Mouse (Mus musculus) liver, embryonic 14.5 days (tissue): ENCODE results near the gene St5. TPM values are rescaled to one million over a fixed set of nuclear protein-coding genes. Genes with fewer than 3 reads are reported as not detected.

ENCODE experiments used
- ATAC-seq: fragments of 200-750 bp; cut with Nextera tagmentation; 2 replicates; pipeline ENCODE4 v1.8.0; 2017; ENCODE audit warnings: moderate number of reproducible peaks, mild to moderate bottlenecking, moderate library complexity; ENCODE audit not compliant: insufficient read depth
- DNase-seq, 3 experiments: peaks; one replicate each; pipeline ENCODE4 v3.0.0-alpha.2; 2012 to 2013; ENCODE audit warnings: low read depth in 3 of 3, low spot score in 3 of 3
- H3K27ac ChIP-seq: fragments of 300-500 bp; sonication (generic); 2 replicates; pipeline ENCODE4 v1.5.1; 2014; ENCODE audit warnings: moderate library complexity, mild to moderate bottlenecking, control low read depth, inconsistent platforms
- H3K27me3 ChIP-seq: fragments of 300-500 bp; sonication (generic); 2 replicates; pipeline ENCODE4 v1.6.1; 2014; ENCODE audit warnings: mild to moderate bottlenecking, low read length, moderate library complexity; ENCODE audit not compliant: control insufficient read depth, insufficient read depth
- H3K36me3 ChIP-seq: fragments of 300-500 bp; sonication (generic); replicated peaks from 2 replicates; pipeline ENCODE4 v1.6.1; 2014; ENCODE audit warnings: low read depth; ENCODE audit not compliant: control insufficient read depth, insufficient read depth
- H3K4me1 ChIP-seq, 2 experiments: fragments of 200-500 bp in 1 of 2; fragments of 300-500 bp in 1 of 2; sonication (generic) in 1 of 2; replicated peaks; 2 replicates each; pipeline ENCODE4 v1.6.1; 2012 to 2014; ENCODE audit warnings: antibody characterized with exemption in 1 of 2, inconsistent platforms in 1 of 2, low read length in 1 of 2; ENCODE audit not compliant: control insufficient read depth in 2 of 2, insufficient read depth in 2 of 2
- H3K4me2 ChIP-seq: fragments of 300-500 bp; sonication (generic); 2 replicates; pipeline ENCODE4 v1.6.1; 2014; ENCODE audit warnings: low read depth, mild to moderate bottlenecking, control low read depth, moderate library complexity
- H3K4me3 ChIP-seq, 2 experiments: fragments of 200-500 bp in 1 of 2; fragments of 300-500 bp in 1 of 2; sonication (generic) in 1 of 2; 2 replicates each; pipeline ENCODE4 v1.5.1; 2012 to 2014; ENCODE audit warnings: low read depth in 2 of 2, low read length in 2 of 2, mild to moderate bottlenecking in 2 of 2, control low read depth in 1 of 2, inconsistent platforms in 1 of 2, moderate library complexity in 1 of 2; ENCODE audit not compliant: insufficient read depth in 1 of 2
- H3K9ac ChIP-seq: fragments of 300-500 bp; sonication (generic); replicated peaks from 2 replicates; pipeline ENCODE4 v1.6.1; 2014; ENCODE audit warnings: mild to moderate bottlenecking, control low read depth, moderate library complexity
- H3K9me3 ChIP-seq: fragments of 300-500 bp; sonication (generic); 2 replicates; pipeline ENCODE4 v1.6.1; 2016; ENCODE audit warnings: low read length, mixed read lengths; ENCODE audit not compliant: control insufficient read depth
- CTCF ChIP-seq: IDR thresholded peaks from 2 replicates; pipeline ENCODE4 v1.5.1; 2016; ENCODE audit warnings: antibody characterized with exemption, low read depth, control low read depth
- EP300 ChIP-seq: IDR thresholded peaks from 2 replicates; pipeline ENCODE4 v1.6.1; 2016; ENCODE audit warnings: antibody characterized with exemption, low read depth
- WGBS: fragments of 180-500 bp; shearing (Covaris S2); extraction: QIAGEN DNeasy Blood & Tissue Kit; methylation state at CpG from one replicate; pipeline ENCODE4 v1.1.7; 2014; ENCODE audit not compliant: insufficient replicate concordance; 5-methylcytosine and 5-hydroxymethylcytosine counted together
- polyA plus RNA-seq, 2 experiments: library from polyadenylated mRNA; depleted of rRNA in 1 of 2; stranded (reverse) in 1 of 2; unstranded in 1 of 2; fragments of >200 nt; fragmentation: Nextera tagmentation in 1 of 2; extraction: Ambion mirVana in 1 of 2; gene quantifications; 2 replicates each; pipeline versions ENCODE4 v1.2.1 to v1.2.3; 2012 to 2014

The St5 gene
- polyA plus RNA-seq, 2 experiments: 13.8 to 14.0 TPM

GRCm38 (mm10) chr7:109712198-109712597 is 8.8 kb upstream of the St5 start:
- H3K4me2 ChIP-seq: no peak overlapping the region
- no peak for DNase-seq
- no peak for ATAC-seq
- 84% methylated on average over 7 of the region's 7 CpGs for WGBS
- no peaks in the 10 kb centered on the region for H3K27me3 ChIP-seq
- TF ChIP-seq CTCF (no peak), EP300 (no peak)
- H3K9ac ChIP-seq: no peak overlapping the region
- peaks cover 37% of the 10 kb centered on the region for H3K36me3 ChIP-seq
- H3K9me3 ChIP-seq: no peaks in the 10 kb centered on the region
- H3K4me3 ChIP-seq: no peak overlapping the region
- H3K27ac ChIP-seq: no peak overlapping the region
- peaks cover 0 to 2% of the 10 kb centered on the region in 2 experiments; a peak in 2 of 4 replicates for H3K4me1 ChIP-seq

DNA sequence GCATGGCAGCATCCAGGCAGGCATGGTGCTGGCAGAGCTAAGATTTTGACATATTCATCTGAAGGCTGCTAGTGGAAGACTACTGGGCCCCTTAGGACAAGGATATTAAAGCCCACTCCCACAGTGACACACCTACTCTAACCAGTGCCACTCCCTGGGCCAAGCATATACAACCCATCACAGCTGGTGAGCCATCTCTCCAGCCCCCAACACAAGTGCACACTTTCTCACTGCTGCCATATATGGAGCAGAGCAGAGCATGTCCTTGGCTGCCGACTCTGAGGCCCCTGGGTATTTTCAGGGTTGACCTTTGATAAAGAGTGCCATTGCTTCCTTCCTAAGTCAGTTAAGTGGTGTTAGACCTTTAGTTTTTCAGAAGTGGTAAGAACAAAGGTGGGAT is 6.7 kb upstream of the St5 start:
- 54% methylated on average over 1 of the region's 1 CpGs for WGBS
- peaks cover 37% of the 10 kb centered on the region for H3K36me3 ChIP-seq
- H3K4me2 ChIP-seq: no peak overlapping the region
- no peak overlapping the region for H3K27ac ChIP-seq
- no peak overlapping the region for H3K4me3 ChIP-seq
- ATAC-seq: no peak
- H3K4me1 ChIP-seq: peaks cover under 1 to 6% of the 10 kb centered on the region in 2 experiments; a peak in 3 of 4 replicates
- no peak for DNase-seq
- TF ChIP-seq EP300 (no peak), CTCF (no peak)
- H3K9me3 ChIP-seq: no peaks in the 10 kb centered on the region
- no peak overlapping the region for H3K9ac ChIP-seq
- H3K27me3 ChIP-seq: no peaks in the 10 kb centered on the region

GRCm38 (mm10) chr7:109708961-109709382 is 5.6 kb upstream of the St5 start:
- H3K9ac ChIP-seq: no peak overlapping the region
- H3K4me3 ChIP-seq: no peak overlapping the region
- no peak overlapping the region for H3K27ac ChIP-seq
- TF ChIP-seq EP300 (no peak), CTCF (no peak)
- peaks cover 11 to 15% of the 10 kb centered on the region in 2 experiments for H3K4me1 ChIP-seq
- no peaks in the 10 kb centered on the region for H3K27me3 ChIP-seq
- no peaks in the 10 kb centered on the region for H3K9me3 ChIP-seq
- ATAC-seq (no peak), DNase-seq (no peak)
- WGBS: 60% methylated on average over 3 of the region's 3 CpGs
- no peak overlapping the region for H3K4me2 ChIP-seq
- H3K36me3 ChIP-seq: peaks cover 37% of the 10 kb centered on the region

DNA sequence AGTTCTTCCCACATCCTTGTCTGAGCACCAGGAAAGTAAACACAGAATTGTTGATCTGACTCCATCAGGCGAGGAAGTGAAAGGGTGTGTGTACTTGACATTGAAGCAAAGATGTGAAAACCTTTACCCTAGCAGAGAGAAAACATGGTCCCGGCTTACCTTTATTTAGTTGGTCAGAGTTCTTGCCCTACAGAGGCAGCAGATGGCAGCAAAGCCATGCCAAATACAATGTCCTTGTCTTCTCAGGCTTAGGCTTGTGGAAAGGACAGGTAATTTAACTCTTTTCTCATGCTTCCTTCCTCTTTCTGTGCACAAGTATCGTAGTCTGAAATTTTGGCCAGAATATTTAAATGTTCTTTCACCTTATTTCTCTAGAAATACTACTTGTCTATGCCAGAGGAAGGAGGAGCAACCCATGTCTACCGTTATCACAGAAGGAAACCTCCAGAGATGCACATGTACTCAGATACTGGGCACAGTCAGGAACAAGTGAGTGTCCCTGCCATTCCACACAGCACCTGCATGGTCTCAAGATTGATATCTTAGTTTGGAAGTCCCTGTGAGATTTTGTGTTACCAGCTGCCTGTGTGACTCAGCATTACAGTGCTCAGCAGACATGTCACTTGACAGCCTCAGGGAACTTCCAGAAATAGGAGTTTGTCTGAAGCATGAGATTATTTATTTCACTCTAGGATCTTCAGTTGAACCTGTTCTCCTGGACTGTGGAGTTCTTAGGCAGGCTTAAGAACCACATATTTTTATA is 3.8 kb upstream of the St5 start:
- H3K4me2 ChIP-seq: no peak overlapping the region
- no peaks in the 10 kb centered on the region for H3K9me3 ChIP-seq
- H3K36me3 ChIP-seq: peaks cover 31% of the 10 kb centered on the region
- no peak overlapping the region for H3K9ac ChIP-seq
- no peak overlapping the region for H3K4me3 ChIP-seq
- peaks cover 16 to 25% of the 10 kb centered on the region in 2 experiments for H3K4me1 ChIP-seq
- no peaks in the 10 kb centered on the region for H3K27me3 ChIP-seq
- 35% methylated on average over 4 of the region's 4 CpGs for WGBS
- TF ChIP-seq CTCF (peak; percentile 70), EP300 (no peak)
- ATAC-seq: no peak
- no peak overlapping the region for H3K27ac ChIP-seq
- peak in 2 of 3 experiments; percentile 39 to 40 for DNase-seq

DNA sequence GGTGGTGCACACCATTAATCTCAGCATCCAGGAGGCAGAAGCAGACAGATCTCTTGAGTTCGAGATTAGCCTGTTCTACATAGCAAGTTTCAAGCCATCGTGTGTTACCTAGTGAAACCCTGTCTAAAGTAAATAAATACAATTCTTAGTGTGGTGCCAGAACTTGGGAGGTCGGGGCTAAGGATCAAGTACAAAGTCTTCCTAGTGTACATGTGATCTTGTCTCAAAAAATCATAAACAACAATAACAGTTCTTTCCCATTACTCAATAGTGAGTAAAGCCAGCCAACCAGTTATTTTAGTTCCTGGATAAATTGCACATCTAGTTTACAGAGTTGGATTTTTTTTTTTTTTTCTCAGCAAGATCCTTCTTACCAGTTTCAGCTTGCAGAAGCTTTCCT is 1.1 kb upstream of the St5 start:
- peak overlapping the region; percentile 89 for H3K9ac ChIP-seq
- no peak for ATAC-seq
- H3K4me2 ChIP-seq: peak overlapping the region; percentile 92
- peak overlapping the region; percentile 76 to 83 for H3K4me3 ChIP-seq
- H3K4me1 ChIP-seq: peaks cover 16 to 26% of the 10 kb centered on the region in 2 experiments
- no peak for TF ChIP-seq CTCF
- no peak for TF ChIP-seq EP300
- no peaks in the 10 kb centered on the region for H3K27me3 ChIP-seq
- 36% methylated on average over 3 of the region's 3 CpGs for WGBS
- peaks cover 16% of the 10 kb centered on the region for H3K36me3 ChIP-seq
- H3K9me3 ChIP-seq: no peaks in the 10 kb centered on the region
- peak overlapping the region; percentile 69; the same call in 1 of the 2 replicates for H3K27ac ChIP-seq
- no peak for DNase-seq
